Mouse (Mus musculus) kidney, adult 2 months (tissue): Measurements from ENCODE around the gene Armc12.

Experiments used
- CTCF ChIP-seq: fragments of 200-500 bp; conservative IDR thresholded peaks from 2 replicates; pipeline ENCODE4 v1.5.1; 2011; ENCODE audit warnings: low read depth, mild to moderate bottlenecking, control low read depth, low read length, moderate library complexity, mixed read lengths; ENCODE audit not compliant: insufficient read depth, insufficient read length
- POLR2A ChIP-seq: fragments of 200-500 bp; IDR thresholded peaks from one replicate; pipeline ENCODE4 v1.6.1; 2011; ENCODE audit warnings: low read depth, low read length, control low read depth

DNA sequence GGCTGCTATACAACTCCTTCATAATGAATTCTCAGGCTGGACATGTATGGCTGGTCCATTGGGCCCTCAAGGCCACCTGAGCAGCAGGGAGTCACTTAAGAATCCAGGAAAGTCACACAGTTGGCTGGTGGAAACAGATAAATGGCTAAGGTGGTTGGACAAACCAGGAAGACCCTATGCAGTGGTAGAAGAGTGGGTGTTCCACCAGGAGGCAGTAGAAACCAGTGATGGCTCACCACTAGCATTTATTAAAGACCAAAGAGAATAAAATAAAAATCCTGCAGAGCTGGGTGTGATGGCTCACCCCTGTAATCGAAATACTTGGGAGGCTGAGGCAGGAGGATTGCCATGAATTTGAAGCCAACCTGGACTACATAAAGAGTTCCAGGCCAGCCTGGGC, 16.3 kb downstream of the Armc12 start:
- TF ChIP-seq CTCF = no peak
- TF ChIP-seq POLR2A = no peak
